Mouse (Mus musculus) fat pad, adult 2 months (tissue): Measurements from ENCODE around the gene D630003M21Rik.

Experiments
- DNase-seq: peaks from one replicate; pipeline ENCODE4 v3.0.0-alpha.2; 2011; ENCODE audit warnings: low read depth, low spot score; ENCODE audit errors: extremely low read depth

The D630003M21Rik gene

GRCm38 (mm10) chr2:158228670-158229502 is at the start of gene D630003M21Rik:
D630003M21Rik (minus strand) TSS chr2:158229222.
- no peak for DNase-seq

GRCm38 (mm10) chr2:158276878-158277277 is 47.9 kb upstream of the D630003M21Rik start:
- DNase-seq: no peak

- DNase-seq: no peak
Observed at GRCm38 (mm10) chr2:158276451-158276850, 47.4 kb upstream of the D630003M21Rik start.

GRCm38 (mm10) chr2:158275811-158276210 is 46.8 kb upstream of the D630003M21Rik start:
- no peak for DNase-seq

- DNase-seq: no peak
Observed at GRCm38 (mm10) chr2:158275349-158275748, 46.3 kb upstream of the D630003M21Rik start.

GRCm38 (mm10) chr2:158273646-158274045 is 44.6 kb upstream of the D630003M21Rik start:
- DNase-seq: no peak

GRCm38 (mm10) chr2:158270017-158270416 is 41.0 kb upstream of the D630003M21Rik start:
- DNase-seq: no peak

GRCm38 (mm10) chr2:158264877-158265276 is 35.9 kb upstream of the D630003M21Rik start:
- no peak for DNase-seq

GRCm38 (mm10) chr2:158259498-158259897 is 30.5 kb upstream of the D630003M21Rik start:
- no peak for DNase-seq

- DNase-seq: no peak
Observed at GRCm38 (mm10) chr2:158258781-158259180, 29.8 kb upstream of the D630003M21Rik start.

- no peak for DNase-seq
Observed at GRCm38 (mm10) chr2:158258005-158258418, 29.0 kb upstream of the D630003M21Rik start, which contains the start of gene Bpi. Bpi (plus strand) TSS chr2:158258094.

- no peak for DNase-seq
Observed at GRCm38 (mm10) chr2:158256894-158257293, 27.9 kb upstream of the D630003M21Rik start.

GRCm38 (mm10) chr2:158253806-158254205 is 24.8 kb upstream of the D630003M21Rik start:
- no peak for DNase-seq

GRCm38 (mm10) chr2:158250558-158250957 is 21.5 kb upstream of the D630003M21Rik start:
- no peak for DNase-seq

GRCm38 (mm10) chr2:158248318-158248717 is 19.3 kb upstream of the D630003M21Rik start:
- DNase-seq: no peak

GRCm38 (mm10) chr2:158247852-158248251 is 18.8 kb upstream of the D630003M21Rik start:
- DNase-seq: no peak

- DNase-seq: no peak
Observed at GRCm38 (mm10) chr2:158245072-158245817, 16.2 kb upstream of the D630003M21Rik start.

GRCm38 (mm10) chr2:158243129-158243870 is 14.3 kb upstream of the D630003M21Rik start:
- DNase-seq: peak; percentile 5

GRCm38 (mm10) chr2:158242170-158242896 is 13.3 kb upstream of the D630003M21Rik start:
- no peak for DNase-seq

- DNase-seq: no peak
Observed at GRCm38 (mm10) chr2:158241126-158241738, 12.2 kb upstream of the D630003M21Rik start.
